Mouse (Mus musculus) embryo, embryonic 11 days (tissue): ENCODE measurements around the gene Pacrg.

Experiments
- DNase-seq: peaks from one replicate; pipeline ENCODE4 v3.0.0-alpha.2; 2015

Gene Pacrg

GRCm38 (mm10) chr17:10619881-10620280 lies 220.2 kb downstream of the Pacrg start:
- no peak for DNase-seq

DNA sequence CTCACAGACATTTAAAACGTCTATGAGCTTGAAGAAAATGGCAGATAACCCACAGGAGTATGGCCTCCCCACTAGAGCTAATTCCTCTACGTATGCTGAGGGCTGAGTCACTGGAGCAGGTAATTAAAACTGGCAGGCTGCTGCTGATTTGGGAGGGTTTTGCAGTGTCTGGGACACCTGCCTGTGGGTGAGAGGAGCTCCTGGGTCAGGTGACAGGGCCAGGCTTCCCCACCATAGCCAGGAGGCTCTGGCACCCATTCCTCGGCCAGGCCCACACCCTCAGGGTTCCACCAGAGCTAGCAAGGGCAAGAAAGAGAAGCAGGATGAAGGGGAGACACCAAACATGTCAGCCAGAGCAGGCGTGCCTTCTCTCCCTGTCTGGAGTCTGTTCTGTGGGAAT lies 222.5 kb downstream of the Pacrg start:
- DNase-seq, result no peak

DNA sequence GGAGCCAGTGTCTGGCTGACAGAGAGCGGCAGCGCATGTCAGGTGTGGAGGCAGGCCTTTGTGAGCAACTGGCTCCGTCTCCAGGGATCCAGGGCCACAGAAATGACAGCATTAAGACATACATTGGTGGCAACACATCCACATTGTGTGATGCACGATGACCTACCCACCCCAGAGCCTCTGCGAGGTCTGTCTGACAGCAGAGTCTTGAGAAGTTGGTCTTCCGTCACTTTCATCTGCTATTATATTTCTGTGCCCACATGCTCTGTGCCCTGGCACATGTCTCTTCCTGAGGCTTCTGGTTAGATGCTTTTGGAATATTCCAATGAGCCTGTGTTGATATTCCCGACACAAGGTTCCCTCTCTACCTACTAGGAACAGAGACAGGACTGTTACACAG lies 224.5 kb downstream of the Pacrg start:
- DNase-seq, result no peak

- no peak for DNase-seq
Measured at GRCm38 (mm10) chr17:10614696-10615095, 225.4 kb downstream of the Pacrg start.

- no peak for DNase-seq
Measured at GRCm38 (mm10) chr17:10611626-10612025, 228.5 kb downstream of the Pacrg start.

- DNase-seq, result no peak
Measured at GRCm38 (mm10) chr17:10608146-10608545, 232.0 kb downstream of the Pacrg start.

GRCm38 (mm10) chr17:10606090-10606489 lies 234.0 kb downstream of the Pacrg start:
- no peak for DNase-seq

- no peak for DNase-seq
Measured at GRCm38 (mm10) chr17:10597741-10598140, 242.4 kb downstream of the Pacrg start.

- DNase-seq, result no peak
Measured at GRCm38 (mm10) chr17:10589604-10590003, 250.5 kb downstream of the Pacrg start.

- no peak for DNase-seq
Measured at GRCm38 (mm10) chr17:10588922-10589400, 251.2 kb downstream of the Pacrg start.

DNA sequence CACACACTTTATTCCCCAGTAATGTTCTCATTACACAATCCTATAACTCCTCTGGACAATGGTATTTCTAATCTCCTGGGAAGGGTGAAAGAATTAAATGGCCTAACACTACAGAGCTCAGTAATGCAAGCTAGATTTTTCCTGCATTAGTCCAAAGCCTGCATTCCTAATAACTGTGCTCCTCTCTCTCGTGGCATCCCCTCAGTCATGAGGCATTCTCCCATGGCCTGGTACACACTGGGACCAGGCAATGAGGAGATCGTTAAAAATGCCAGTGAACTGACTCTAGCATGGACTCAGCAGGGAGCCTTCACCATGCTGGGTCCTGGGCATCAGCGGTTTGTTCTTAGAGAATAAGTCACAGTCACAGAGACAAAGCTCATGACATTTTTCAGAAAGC lies 256.8 kb downstream of the Pacrg start:
- DNase-seq, result no peak

- no peak for DNase-seq
Measured at GRCm38 (mm10) chr17:10575306-10575705, 264.8 kb downstream of the Pacrg start.

GRCm38 (mm10) chr17:10572436-10572835 lies 267.7 kb downstream of the Pacrg start:
- DNase-seq, result no peak

DNA sequence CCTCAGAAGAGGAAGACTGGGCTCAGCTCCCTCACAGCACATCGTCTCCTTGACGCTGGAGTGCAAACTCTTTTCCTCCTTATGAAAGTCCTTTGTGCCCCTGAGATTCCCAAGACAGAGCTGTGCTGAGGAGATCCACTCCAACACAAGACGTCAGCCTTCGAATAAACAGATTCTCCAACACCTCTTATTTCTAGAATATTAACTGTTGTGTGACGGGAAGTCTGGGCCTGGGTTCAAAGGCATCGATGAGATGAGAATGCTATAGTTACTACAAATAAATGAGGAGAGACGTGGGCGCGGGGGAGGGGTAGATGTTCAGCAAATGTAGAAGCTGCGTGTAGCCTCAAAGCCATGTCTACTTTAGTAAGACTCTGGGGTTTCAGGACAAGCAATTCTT lies 270.8 kb downstream of the Pacrg start:
- DNase-seq, result no peak

DNA sequence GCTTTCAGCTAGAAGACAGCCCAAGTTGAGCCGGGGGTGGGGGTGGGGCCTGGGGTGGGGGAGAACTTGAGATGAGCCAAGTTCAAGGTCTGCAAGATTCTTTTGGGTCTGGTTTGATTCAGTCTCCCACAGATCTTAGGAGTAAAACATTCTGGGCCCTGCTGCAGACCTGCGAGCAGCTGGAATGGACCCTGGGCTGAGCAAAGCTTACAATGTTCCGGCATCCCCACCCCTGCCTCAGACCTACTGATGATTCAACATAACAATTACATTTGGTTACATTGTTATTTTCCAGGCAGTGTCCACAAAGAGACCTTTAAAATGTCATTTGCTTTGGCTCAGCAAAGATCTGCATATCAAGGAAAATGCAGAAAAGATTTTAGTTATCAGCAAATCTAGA lies 272.7 kb downstream of the Pacrg start:
- DNase-seq, result no peak

GRCm38 (mm10) chr17:10564191-10564590 lies 275.9 kb downstream of the Pacrg start:
- no peak for DNase-seq

DNA sequence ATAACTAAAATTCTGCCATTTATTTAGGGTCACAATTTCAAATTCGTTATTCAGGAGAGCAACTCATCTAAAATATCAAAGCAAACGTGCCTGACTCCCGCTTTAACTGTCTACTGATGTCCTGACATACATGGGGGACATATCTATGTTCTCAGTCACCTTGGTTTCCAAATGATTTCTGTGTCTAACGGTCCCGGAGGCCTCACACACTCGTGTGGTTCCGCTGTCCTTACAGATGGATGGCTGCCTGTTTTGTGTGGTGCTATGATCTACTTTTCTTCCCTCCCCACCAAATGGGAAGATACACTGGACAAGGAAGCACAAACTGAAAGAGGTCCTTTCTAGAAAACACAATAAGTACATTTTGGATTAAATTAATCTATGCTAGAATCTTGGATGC lies 277.2 kb downstream of the Pacrg start:
- no peak for DNase-seq

GRCm38 (mm10) chr17:10560053-10560452 lies 280.1 kb downstream of the Pacrg start:
- no peak for DNase-seq

DNA sequence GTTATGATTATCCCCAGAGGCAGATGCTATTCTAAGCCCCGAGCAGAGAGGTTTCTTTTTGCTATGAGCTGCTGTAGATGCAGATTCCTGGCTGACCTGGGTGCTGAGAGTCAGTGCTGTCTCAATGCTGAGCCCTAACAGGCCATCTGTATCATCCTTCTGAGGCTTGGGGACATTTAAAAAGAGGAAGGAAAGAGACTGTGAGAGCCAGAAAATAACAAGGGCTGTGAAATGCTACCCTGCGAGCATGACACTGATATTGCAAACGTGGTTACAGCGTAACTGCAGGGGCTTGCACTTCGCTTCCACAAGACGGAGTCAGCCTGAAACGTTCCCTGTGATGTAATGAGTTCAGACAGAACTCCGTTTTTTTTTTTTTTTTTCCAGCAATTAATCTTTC lies 281.4 kb downstream of the Pacrg start:
- no peak for DNase-seq

DNA sequence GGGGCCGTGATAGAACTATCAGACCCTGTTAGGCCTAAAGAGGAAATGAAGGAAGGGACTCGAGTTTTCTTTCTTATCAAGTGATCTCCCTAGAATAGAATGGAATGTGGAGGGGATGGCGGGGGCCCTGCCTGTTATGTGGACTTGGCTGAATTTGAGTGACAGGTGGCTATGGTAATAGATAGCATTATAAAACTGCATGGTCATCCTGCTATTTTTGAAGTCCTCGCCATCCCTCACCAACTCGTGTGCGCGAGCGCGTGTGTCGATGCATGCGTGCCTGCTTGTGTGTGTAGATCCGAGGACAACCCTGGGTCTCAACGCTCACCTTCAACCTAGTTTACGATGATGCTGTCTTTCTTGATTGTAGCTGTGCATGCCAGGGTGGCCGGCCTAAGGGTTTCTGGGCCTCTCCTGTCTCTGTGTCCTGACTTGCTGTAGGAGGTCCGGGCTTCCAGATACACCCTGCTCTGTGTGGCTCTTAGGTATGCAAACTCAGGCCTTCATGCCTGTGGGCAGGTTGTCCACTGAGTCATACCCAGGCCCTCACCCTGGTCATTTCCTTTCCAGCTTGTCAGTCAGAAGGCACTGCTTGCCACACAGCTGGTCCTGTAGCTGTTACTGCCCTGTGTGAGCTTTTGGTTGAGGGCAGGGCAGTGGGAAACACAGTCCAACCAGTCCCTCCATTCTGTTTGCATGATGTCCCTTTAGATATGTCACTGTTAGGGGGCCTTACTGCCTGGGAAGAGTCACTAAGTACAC lies 287.6 kb downstream of the Pacrg start:
- no peak for DNase-seq

- no peak for DNase-seq
Measured at GRCm38 (mm10) chr17:10550781-10551520, 289.2 kb downstream of the Pacrg start.

- DNase-seq, result no peak
Measured at GRCm38 (mm10) chr17:10549825-10550224, 290.3 kb downstream of the Pacrg start.

DNA sequence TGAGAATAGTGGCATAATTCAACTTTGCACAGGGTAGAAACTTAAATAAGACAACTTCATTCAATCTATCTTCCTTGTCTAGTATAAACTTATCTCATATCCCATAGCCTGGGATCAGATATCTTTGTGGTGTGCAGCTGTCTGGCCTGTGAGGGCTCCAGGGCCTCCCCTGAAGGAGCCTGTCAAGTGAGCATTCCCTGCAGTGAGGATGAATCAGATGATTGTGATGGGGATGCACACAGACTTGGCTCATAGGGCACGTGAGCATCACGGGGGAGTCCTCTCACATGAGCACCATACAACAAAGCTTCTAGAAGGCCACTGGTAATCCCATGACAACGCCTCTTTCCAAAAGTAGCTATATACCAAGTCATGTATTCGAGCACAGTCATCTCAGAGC lies 291.1 kb downstream of the Pacrg start:
- DNase-seq, result no peak

DNA sequence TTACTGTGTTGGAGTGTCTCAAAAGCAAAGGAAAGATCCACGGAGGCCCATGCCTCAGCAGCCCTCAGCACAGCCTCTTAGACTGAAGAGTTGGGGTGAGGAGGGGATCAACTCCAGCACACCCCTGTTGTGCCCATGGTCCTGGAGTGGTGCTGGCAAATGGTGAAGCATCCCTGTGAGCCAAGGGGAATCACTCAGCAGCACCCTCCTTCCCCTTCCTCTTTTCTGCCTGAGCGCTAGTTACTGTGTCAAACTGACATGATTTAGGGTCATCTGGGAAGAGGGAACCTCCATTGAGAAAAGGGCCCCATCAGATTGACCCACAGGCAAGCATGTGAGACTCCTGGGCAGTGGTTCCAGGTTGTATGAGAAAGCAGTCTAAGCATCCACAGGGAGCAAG lies 299.3 kb downstream of the Pacrg start:
- no peak for DNase-seq
